Mouse (Mus musculus) embryo, embryonic 11.5 days (tissue): ENCODE measurements around the gene Ahdc1.
"Not testable (repeated sequence)": the region's sequence is repeated elsewhere in the genome, so short reads cannot be mapped to it uniquely, and the experiment has no call there.

Source experiments
- DNase-seq: peaks from one replicate; pipeline ENCODE4 v3.0.0-alpha.2; 2012; ENCODE audit warnings: low read depth, low spot score

Gene Ahdc1

GRCm38 (mm10) chr4:132993553-132993952, 17.5 kb upstream of the Ahdc1 start:
- no peak for DNase-seq

- no peak for DNase-seq
Observed at GRCm38 (mm10) chr4:132997469-132998237, 13.4 kb upstream of the Ahdc1 start.

- DNase-seq, result no peak
Observed at GRCm38 (mm10) chr4:133002896-133003295, 8.2 kb upstream of the Ahdc1 start.

DNA sequence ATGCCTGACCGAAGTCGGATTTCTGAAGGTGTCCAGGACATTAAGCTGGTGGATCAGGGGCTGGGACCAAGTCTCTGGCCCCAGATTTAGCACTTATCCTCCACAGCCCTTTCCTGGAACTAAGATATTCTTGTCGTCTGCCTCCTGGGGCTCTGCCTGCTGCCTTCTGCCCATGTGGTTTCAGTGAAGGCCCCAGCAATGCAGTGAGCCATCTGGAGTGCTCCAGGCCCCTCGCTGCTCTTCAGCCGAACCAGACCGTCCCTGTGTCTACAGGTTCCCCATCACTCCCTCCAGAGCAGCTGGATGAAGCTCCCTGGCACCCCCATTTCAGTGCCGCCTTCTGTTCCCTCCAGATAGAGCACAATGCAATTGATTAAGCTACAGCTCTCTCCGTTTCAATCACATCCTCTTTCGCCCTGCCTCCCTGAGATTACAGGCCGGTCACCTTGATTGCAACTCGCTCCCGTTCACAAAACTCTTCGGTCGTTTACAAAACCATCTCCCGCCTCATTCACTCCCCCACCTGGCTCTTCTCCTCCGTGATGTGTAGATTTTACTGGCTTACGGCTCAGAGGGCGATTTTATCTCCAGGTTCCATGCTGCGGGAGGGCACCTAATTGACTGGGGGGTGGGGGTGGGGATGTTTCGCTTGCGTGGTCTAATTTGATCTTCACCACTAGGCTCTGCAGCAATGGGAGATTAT, 7.6 kb upstream of the Ahdc1 start:
- no peak for DNase-seq

DNA sequence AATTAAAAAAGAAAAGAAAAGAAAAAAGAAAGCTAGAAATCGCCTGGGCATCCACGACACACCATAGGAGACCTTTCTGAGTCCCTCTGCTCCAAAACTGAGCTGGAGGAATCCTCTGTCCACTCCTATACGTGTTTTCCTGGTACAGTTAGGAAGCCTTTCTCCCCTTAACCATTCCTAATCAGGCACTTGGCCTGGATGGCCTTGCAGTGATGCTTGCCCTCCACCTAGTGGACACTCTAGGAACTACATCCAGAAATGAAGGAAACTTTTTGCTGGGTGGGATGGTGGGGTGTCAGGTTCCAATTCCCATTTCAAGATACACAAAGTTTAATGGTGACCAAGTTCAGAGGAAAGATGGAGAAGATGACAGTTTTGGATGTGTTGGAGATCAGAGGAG, 5.8 kb upstream of the Ahdc1 start:
- peak; percentile 82 for DNase-seq

- not testable (repeated sequence) for DNase-seq
Observed at GRCm38 (mm10) chr4:133005885-133006451, 5.1 kb upstream of the Ahdc1 start.

- DNase-seq, result no peak
Observed at GRCm38 (mm10) chr4:133007513-133008380, 3.3 kb upstream of the Ahdc1 start.

DNA sequence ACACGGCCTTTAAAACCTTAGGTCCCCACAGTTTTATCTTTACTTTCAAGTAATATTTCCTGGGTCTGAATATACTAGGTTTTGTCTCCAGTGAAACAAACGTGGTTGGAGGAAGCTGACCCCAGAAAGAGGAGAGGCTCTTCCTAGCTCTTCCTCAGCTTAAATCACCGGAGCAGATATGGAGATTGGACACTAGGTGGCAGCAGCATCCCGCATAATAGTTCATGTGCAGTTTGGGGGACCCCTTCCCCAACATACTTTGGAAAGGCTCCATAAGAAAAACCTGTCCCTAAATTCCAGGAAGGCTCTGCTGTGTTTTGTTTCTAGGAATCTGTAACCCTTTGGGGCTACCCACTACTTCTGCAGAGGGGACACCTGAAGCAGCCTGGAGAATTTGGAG, 1.9 kb upstream of the Ahdc1 start:
- no peak for DNase-seq

GRCm38 (mm10) chr4:133009676-133010075, 1.4 kb upstream of the Ahdc1 start:
- DNase-seq, result no peak

- DNase-seq, result no peak
Observed at GRCm38 (mm10) chr4:133010611-133011010, 449 bp upstream of the Ahdc1 start.

- DNase-seq, result no peak
Observed at GRCm38 (mm10) chr4:133011821-133012775, 1.0 kb downstream of the Ahdc1 start.

GRCm38 (mm10) chr4:133012776-133013265, 1.8 kb downstream of the Ahdc1 start:
- DNase-seq, result no peak

GRCm38 (mm10) chr4:133013266-133013891, 2.3 kb downstream of the Ahdc1 start:
- DNase-seq, result no peak

DNA sequence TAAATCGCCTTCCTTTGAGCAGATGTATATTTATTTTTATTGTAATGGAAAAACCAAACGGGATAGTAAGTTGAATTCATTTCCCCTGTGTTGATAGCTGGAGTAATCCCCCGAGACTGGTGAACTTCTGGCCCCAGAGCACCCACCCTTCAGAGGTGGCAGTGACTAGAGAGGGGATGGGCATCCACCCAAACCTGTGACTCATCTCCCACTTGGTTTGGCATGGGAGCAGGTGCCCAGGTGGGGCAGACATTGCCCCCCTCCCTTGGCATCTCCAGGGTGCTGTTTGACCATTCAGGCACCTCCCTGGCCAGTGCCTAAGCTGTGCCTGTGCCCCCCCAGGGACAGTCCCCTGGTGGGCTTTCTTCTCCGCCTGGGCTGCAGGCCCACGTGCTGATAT, 3.0 kb downstream of the Ahdc1 start:
- DNase-seq, result no peak

DNA sequence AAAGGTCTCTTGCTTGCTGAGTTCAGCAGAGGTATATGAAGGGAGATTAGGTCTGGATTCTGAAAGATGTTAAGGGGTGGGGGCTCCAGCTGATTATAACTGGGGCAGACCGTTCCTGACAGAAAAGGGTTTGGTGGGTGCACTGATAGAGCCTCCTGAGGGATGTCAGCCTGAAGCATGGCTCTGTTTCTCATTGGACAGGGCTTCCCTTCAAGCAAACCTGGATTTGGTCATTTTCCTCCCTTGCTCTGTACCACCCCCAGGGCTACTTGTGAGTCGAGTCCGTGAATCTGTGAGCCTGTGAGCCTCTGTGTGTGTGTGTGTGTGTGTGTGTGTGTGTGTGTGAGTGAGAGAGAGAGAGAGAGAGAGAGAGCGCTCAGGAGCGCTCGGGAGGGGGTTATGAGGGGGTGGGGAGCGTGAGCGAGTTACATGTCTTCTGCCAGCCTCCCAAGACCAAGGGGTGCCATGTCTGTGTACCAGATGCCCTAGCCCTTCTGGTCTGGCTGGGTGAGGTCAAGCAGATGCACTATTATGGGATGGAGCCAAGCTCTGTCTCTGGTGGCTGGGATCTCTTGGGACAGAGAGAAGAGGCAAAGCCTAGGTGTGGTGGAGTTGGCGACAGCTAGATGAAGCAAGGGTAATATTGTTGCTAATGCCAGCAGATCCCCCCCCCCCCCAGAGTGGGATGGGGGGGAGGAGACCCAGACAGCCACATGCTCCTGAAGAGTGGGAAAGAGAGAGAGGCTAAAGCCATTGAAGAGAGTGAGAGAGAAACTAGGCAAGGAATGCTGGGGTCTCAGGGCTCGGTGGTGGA, 4.0 kb downstream of the Ahdc1 start:
- DNase-seq, result no peak

GRCm38 (mm10) chr4:133015710-133016651, 4.9 kb downstream of the Ahdc1 start:
- DNase-seq, result no peak

- DNase-seq, result no peak
Observed at GRCm38 (mm10) chr4:133016677-133017415, 5.8 kb downstream of the Ahdc1 start.
